Mouse (Mus musculus): Measurements from ENCODE around the gene Mapkap1. TPM values are rescaled to one million over a fixed set of nuclear protein-coding genes. Genes with fewer than 3 reads are reported as not detected.

The Mapkap1 gene
- total RNA-seq, 2 experiments from 2014 or later, result 76.3 to 81.4 TPM

Other genes starting within 250 kb of the Mapkap1 start
- 10 to 100 TPM; 10.2 to 12.2 TPM for gene Pbx3, start 33.6 kb upstream of the Mapkap1 start, total RNA-seq (2021)